Mouse (Mus musculus) thymus, postnatal 10 days (tissue): Measurements from ENCODE around the gene Unk.

Experiments
- DNase-seq, 2 experiments: peaks; one replicate each; pipeline ENCODE4 v3.0.0; 2021; ENCODE audit warnings: low spot score in 2 of 2

Gene Unk

DNA sequence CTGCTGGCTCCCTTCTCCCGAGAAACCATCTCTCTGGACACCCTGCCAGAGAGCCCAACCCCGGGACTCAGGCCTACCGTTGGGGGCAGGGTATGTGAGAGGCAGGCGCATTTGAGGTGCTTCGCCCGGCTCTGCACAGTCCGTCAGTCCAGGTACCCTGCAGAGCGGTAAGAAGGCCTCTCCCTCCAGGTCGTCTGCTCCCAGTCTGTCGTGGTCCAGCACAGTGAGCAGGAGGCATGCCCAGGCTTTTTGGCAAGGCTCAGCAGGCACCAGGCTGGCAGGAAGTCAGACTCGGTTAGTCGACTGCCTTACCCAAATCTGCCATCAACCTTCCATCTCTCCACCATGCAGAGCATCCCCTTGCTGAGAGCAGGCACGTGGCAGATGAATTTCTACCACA, 33.4 kb downstream of the Unk start:
- DNase-seq = no peak

DNA sequence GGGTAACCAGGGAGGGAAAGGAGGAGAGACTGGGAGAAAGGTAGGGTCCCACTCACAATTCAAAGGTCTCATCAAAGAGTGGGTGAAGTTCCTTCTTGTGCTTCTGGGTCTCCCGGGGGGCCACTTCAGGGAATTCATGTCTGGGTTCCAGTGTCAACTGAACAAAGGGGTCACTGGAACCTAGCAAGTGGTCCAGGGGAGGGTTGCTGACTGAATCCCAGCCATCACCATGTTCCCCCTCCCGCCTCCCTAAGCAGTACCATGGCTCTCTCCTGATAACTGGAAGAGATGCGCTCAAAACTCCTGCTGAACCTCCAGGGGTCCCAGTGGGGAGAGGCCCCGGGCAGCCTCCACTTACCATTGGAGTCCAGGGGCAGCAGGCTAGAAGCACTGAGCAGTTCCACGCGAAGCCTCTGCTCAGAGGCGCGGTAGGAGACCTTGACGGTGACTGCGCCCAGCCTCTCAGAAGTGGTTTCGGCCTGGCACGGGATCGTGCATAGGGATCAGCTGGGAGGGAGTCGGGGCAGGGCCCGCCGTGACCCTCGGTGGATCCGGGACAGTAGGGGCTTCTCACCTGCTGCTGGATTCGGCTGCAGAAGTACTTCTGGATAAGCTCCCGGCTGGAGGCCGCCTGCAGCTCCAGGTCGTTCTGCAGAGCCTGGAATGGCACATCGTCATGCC, 34.2 kb downstream of the Unk start:
- DNase-seq = no peak

DNA sequence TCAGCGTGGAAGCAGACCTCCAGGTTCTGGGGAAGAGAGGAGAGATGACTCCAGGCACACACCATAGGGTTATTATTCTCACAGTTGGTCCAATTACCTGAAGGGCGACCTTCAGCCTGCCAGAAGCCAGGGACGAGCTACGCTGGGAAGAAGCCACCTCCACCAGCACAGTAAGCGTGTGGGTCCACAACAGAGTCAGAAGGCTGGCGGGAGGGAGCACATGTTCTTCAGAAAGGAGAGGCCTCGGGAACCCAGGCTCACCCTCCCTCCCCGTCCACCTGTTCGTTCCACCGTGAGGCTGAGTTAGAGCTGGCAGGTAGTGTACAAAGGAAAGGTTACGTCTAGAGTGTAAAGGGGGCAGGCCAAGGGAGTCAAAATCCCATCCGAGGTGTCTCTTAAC, 35.2 kb downstream of the Unk start:
- DNase-seq = no peak

DNA sequence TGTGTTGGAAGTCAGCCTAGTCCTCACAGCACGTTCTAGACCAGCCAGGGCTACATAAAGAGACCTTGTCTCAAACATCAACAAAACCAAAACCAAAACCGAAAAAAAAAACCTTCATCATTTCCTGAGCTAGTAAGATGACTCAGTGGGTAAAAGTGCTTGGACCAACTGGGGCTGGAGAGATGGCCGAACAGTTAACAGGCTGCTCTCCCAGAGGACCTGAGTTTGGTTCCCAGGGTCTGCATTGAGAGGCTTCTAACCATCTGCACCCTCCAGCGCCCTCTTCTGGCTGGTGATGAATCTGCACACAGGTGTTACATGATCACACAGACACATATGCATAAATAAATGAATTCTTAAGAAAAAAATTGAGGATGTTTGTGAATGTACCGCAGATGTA, 41.4 kb downstream of the Unk start:
- DNase-seq = peak in 1 of 2 experiments; percentile 62

DNA sequence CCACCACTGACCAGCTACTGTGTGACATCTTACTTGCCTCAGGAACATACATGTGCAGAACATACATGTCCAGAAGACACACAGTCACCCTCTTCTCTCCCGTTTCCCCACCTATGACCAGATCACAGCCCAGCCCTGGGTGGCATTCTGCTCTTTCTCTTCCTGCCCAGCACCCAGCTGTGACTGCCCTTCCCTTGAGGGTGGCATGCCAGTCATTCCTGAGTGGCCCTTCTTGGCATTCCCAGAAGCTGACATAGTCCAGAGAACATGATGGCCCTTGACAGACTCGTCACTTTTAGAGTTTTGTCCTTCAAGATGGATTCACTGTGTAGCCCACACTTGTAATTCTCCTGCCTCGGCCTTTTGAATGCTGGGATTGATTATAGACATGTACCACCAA, 42.5 kb downstream of the Unk start:
- DNase-seq = no peak

DNA sequence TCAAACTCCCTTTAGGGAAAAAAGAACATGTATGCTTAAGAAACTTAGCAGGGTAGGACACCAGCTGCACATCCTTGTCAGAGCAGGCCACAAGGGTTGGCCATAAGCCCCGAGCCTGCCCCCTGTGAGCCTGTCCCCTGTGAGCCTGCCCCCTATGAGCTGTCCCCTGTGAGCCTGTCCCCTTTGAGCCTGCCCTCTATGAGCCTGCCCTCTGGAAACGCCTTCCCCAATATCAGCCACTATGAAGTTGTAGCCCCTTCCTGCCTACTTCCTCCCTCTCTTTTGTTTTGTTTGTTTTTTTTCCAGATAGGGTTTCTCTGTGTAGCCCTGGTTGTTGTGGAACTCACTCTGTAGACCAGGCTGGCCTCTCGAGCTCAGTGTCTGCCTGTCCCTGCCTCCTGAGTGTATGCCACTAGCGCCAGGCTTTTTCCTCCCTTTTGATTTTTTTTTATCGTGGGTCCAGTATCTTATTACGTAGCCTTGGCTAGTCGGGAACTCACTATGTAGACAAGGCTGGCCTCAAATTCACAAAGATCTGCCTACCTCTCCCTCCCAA, 44.4 kb downstream of the Unk start:
- DNase-seq = no peak

DNA sequence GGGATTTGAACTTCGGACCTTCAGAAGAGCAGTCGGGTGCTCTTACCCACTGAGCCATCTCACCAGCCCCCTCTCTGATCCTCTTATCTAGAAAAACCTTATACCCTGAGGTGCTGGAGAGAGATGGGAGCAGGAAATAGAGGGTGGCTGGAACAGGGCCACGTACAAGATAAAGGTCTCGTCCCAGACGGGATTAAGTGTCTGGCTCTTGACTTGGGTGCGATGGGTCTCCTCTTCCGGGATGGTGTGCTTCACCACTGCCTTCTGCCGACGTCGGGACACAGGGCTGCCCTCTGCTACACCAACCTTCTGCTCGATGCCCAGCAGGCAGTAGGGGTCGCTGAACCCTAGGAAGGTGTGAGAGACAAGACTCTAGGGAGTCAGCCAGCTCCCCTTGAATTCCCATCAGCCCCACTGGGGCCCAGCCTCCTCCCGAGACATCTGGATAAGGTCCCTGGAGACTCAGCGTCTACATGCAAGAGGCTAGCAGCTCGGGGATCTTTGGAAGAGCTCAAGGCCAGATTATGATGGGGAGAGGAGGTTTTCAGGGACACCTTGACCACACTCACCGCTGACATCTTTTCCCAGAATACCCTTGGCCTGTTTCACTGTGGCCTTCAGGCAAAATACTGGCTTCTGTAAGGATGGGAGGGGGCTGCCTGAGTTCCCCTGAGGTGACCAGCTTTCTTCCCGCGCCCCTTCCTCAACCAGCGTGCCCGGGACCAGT, 45.6 kb downstream of the Unk start:
- DNase-seq = no peak

DNA sequence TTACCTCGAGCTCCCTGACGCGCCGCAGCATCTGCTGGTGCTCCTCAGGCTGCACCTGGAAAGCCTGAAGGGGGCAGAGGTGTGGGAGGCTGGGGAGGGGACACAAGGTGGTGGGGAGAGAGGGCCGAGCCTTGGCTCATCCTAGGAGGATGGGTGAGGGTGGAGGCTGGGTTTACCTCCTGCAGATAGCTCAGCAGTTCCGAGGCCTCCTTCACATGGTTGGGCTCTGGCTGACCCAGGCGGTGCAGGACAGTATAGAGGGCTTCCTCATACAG, 46.1 kb downstream of the Unk start:
- DNase-seq = peak in 1 of 2 experiments; percentile 26

DNA sequence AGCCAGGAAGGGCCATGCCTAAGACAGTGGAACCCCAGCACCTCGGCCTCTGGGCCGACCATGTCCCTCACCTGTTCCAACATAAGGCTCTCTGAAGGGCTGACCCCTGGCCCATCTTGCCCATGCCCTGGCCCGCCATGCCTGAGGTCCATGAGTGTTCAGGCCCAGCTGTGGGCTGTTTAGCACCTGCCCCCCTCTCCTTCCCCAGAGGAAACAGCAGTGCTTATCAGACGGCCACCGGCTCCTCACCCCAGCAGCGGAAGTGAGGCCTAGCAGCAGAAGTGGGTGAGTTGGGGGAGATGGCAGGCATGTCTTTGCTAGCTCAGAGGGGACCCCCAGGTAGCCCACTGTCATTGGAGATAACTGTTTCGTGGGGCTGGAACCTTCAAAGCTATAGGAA, 46.7 kb downstream of the Unk start:
- peak; percentile 73 to 75 for DNase-seq

DNA sequence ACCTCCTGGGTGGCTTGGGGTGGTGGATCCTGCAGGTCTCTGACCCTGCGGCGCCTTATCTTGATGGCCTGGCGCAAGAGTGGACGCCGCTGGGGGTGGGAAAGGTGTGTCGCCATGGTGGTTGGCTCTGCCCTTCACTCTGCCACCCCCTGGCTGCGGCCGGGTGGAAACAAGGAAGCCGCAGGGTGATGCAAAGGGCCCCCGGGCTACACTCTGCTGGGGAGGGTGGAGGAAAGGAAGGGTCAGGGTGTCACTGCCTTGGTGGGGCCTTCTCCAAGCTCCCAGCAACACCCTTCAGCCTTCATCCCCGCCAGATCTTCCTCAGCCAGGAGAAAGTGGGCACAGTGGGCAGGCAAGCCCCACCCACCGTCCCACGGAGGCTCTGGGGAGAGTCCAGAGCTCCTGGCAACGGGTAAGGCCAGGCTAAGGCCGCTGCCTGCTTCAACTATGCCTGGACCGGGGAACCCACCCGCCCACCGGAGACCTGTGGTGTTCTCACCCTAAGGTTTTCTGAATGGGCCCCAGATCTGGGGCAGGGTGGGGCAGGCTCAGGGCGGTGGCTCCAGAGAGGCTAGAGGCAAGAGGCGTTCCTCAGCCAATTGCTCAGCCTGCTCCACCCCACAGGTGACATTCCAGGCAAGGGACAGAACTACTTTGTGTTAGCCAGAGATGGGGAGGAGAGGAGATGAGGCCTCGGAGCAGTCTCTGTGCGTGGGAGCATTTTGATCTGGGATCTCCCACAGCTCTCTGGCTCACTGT, 47.5 kb downstream of the Unk start, which contains the start of gene Unc13d:
Unc13d (minus strand) TSS at position 516 of the 759 bp plus-strand sequence.
- DNase-seq = peak; percentile 64 to 73

DNA sequence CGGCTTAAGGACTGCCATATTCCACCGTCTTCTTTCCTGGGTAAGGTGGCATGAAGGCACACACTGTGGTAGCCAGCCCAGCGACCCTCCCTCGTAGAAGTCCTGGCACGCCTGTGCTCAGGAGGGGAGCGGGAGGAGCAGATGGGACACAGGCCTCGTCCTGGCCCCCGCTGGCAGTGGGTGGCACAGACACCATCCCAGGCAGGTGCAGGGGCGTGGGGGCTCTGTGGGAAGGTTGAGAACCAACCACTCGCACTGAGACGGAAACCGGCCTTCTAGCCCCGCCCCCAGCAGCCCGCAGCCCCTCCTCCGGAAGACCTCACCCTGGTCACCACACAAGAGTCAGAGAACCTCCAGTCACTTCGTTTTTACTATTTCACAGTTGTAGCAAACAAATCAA, 48.1 kb downstream of the Unk start:
- peak; percentile 90 to 92 for DNase-seq

DNA sequence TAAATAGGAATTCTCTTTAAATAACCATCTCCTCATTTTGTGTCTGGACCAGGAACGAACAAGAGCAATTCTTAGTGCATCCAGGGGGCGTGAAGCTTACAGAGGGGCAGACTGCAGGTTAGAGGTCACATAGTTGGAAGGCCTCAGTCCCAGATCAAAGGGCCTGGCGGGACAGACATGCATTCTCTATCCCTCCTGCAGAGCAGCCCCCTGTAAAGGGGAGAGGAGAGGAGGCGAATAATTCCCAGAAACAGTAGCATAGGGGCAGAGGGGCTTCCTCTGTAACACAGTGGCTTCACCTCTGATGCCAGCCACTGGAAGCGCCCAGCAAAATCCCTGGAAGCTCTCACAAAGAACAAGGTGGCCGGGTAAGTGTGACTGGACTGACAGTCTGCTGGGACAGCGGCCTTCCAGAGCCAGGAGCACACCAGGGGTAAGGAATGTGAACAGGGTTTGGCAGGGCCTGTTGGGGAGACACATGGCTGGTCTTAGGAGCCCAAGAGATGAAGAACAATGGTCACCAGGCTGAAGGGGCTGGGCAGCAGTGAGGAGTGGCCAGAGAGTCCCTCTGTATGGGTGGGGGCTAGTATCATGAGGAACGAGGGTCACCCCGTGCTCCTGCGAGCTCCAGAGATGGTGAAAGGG, 48.7 kb downstream of the Unk start:
- DNase-seq = peak in 1 of 2 experiments; percentile 29

DNA sequence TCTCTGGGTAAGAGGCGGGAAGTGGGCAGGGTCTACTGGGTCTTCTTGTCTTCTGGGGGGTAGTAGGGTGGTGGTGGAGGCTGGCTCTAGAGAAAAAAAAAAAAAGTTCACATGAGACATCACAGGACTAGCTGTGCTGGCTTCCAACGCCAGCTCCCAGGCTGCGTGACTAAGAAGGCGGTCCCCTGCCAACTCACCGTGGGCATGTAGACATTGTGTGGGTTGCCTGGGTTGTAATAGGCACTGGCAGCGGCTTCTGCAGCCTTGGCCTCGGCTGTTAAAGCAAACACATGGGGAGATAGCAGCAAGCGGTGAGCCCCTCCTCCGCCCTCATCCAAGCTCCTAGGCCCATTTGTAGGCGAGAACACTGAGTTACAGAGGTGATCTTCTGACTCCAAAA, 49.4 kb downstream of the Unk start:
- no peak for DNase-seq

DNA sequence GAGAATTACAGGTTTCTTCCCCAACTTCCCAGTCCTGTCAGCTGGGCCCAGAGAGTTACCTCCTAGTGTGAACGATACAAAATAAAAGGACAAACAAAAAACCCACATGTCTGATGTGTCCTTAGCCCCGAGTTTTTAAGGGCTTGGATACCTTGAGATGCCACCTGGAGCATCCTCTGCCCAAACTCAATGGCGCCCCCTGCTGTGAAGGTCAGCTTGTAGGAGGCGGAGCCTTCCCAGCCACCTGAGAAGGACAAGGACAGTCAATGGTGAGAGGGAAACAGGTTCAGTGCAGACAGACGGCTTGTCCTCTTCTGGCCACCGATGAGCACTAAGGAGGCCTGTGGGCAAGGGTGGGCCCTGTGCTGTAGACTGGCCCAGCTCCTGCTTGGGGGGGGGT, 51.0 kb downstream of the Unk start:
- DNase-seq = peak; percentile 61 to 89

DNA sequence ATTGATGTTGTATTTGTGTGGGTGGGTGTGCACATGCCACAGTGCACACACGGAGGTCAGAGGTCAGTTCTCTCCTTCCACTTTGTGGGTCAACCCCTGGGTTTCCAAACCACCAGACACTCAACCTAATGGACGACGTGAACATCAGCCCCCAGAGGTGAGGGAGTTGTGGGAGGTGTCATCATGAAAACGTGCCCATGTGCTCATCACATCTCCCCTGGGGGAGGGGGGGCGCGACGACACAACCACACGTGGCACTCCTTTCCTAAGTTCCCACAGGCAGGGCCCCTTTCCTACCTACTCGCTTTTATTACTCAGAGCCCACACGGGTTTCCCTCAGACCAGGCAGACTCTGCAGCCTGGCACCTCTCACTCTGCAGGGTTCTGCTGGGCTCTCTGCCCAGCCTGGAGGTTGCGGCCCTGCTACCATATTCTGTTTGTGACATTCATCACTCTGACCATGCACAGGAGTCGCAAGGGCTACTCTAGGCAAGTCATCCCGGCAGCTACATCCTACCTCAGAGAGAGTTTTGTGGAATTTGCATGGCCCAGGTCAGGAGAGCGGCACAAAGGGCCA, 53.1 kb downstream of the Unk start:
- DNase-seq = no peak

DNA sequence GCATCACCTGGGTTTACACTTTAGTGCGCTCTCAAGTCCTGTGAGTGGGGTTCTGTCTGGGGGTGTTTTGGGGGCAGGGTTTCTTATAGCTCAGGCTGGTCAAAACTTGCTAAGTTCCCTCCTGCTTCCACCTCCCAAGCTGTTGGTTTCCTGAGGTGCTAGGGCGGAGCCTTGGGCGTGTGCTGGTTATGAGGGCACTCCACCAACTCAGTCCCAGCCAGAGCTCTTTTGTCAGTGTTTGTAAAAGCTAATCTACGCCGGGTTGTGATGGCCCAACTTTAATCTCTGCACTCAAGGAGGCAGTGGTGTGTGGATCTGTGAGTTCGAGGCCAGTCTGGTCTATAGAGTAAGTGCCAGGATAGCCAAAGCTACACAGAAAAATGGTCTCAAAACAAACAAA, 54.0 kb downstream of the Unk start:
- DNase-seq = no peak

DNA sequence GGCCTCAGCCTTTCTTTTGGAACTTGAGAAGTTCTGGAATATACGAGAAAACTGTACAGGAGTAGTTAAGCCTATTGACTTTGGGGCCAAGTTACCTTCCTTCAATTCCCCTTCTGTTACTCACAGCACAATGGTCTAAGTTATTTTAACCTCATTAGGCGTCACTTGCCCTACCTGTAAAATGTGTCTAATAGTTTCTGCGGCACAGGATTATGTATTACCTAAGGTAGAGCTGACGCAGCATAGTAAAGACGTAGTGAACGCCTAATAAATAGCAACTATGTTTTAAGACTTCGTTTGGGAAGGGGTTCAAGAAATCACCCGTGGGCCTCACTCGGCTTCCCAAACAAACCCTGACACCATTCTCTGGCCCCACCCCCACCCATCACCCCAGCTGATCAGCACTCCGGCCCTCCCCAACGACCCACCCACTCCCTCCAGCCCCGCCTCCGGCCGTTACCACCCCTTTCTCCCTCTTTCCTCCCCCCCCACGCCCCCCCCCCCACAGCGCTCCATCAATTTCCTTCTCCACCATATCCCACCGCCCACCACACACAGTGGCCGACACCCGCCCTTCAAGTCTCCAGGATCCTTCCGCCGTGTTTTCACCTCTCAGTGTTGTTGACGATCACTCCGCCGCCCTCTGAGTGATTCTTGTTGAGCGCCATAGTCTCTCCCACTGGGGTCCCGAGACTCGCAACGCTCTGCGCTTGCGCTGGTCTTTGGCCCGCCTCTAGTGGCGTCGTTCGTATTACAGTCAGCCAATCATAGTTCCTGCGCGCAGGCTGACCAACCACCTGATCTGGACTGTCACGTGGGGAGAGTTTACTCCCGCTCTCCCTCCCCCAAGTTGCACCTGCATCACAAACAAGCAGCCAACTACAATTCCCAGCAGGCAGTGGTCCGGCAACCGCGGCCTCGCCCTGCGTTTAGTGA, 56.4 kb downstream of the Unk start, which contains the start of gene Wbp2:
Wbp2 (minus strand) TSS at position 738 of the 936 bp plus-strand sequence.
- peak; percentile 95 to 98 for DNase-seq

DNA sequence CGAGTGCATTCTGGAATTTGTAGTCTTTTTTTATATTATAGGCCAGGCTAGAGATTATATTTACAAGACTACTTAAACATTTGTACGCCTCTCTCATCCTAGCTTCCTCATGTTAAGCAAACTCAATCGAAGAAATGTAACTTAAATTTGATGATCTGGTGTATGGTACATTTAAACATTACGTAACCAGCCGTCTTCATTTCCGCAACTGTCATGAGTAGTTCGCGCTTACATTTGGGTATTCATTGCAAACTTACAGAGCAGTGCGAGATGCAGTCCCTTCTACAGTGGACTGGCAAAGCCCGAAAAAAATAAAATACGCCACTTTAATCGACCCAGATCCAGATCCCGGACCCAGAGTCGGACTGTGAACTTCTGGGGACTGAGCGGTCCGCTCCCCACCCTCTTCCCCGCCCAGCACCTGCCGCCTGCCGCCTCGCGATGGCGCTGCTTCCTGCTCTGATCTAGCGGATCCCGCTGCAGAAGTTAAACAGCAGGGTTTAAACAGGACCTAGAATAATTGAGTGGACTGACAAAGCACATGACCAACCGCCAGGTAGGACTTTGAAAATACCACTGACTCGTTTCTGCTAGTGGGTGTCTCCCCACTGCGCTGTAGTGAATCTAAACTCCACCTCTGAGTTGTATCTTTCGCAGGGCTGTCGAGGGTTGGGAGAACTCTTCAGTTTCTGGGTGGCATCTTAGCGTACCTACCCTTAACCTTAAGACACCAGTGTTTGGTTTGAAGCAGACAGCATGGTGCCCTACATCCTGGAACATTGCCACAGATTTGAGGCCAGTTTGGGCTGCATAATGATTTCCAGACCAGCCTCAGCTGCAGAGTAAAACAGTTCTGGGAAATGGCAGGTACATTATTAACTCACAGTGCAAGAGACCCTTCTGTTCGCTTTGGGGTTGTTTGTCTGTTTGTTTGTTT, 57.3 kb downstream of the Unk start:
- DNase-seq = peak; percentile 84 to 88

DNA sequence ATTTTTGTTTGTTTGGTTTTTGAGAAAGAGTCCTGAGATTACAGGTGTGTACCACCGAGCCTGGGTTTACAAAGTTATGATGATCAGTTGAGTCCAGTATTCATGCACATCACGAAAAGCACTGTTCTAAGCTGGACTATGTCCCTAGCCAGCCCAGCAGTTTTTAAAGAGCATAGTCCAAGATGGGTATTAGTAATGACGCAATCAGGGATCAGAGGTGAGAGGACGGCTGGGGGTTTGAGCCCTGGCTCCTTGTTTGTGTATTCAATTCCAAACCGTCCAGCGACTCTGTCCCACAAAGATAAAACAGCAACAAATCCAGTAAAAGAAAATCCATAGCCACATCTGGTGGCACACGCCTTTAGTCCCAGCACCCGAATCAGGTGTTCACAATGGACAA, 58.1 kb downstream of the Unk start:
- DNase-seq = no peak
